Mouse (Mus musculus) heart, postnatal 0 days (tissue): ENCODE measurements around the gene Fam120b. TPM values are rescaled to one million over a fixed set of nuclear protein-coding genes. Genes with fewer than 3 reads are reported as not detected.
"Not testable (repeated sequence)": the region's sequence is repeated elsewhere in the genome, so short reads cannot be mapped to it uniquely, and the experiment has no call there.

ENCODE experiments used
- ATAC-seq: fragments of 200-750 bp; cut with Nextera tagmentation; 2 replicates; pipeline ENCODE4 v1.8.0; 2017; ENCODE audit warnings: low read depth, moderate number of reproducible peaks, moderate library complexity; ENCODE audit not compliant: insufficient read depth
- DNase-seq: peaks from one replicate; pipeline ENCODE4 v3.0.0-alpha.2; 2016; ENCODE audit warnings: low spot score
- H3K27ac ChIP-seq: fragments of 300-500 bp; sonication (generic); 2 replicates; pipeline ENCODE4 v1.5.1; 2014; ENCODE audit warnings: low read depth, mild to moderate bottlenecking
- H3K27me3 ChIP-seq: fragments of 300-500 bp; sonication (generic); 2 replicates; pipeline ENCODE4 v1.6.1; 2014; ENCODE audit warnings: low read length, mixed read lengths; ENCODE audit not compliant: control insufficient read depth, insufficient read depth
- H3K36me3 ChIP-seq: fragments of 300-500 bp; sonication (generic); replicated peaks from 2 replicates; pipeline ENCODE4 v1.6.1; 2014; ENCODE audit warnings: low read length, mixed read lengths; ENCODE audit not compliant: control insufficient read depth, insufficient read depth
- H3K4me1 ChIP-seq: fragments of 300-500 bp; sonication (generic); 2 replicates; pipeline ENCODE4 v1.6.1; 2014; ENCODE audit warnings: antibody characterized with exemption; ENCODE audit not compliant: control insufficient read depth, insufficient read depth
- H3K4me2 ChIP-seq: fragments of 300-500 bp; sonication (generic); 2 replicates; pipeline ENCODE4 v1.6.1; 2014; ENCODE audit warnings: low read depth, mild to moderate bottlenecking, low read length, moderate library complexity
- H3K4me3 ChIP-seq: fragments of 300-500 bp; sonication (generic); 2 replicates; pipeline ENCODE4 v1.5.1; 2014; ENCODE audit warnings: low read depth, low read length
- H3K9ac ChIP-seq: fragments of 300-500 bp; sonication (generic); replicated peaks from 2 replicates; pipeline ENCODE4 v1.6.1; 2014; ENCODE audit warnings: low read depth, low read length, mixed read lengths
- H3K9me3 ChIP-seq: fragments of 300-500 bp; sonication (generic); replicated peaks from 2 replicates; pipeline ENCODE4 v1.6.1; 2016; ENCODE audit warnings: low read length; ENCODE audit not compliant: control insufficient read depth
- CTCF ChIP-seq: IDR thresholded peaks from 2 replicates; pipeline ENCODE4 v1.5.1; 2016; ENCODE audit warnings: antibody characterized with exemption, control low read depth, low read depth
- EP300 ChIP-seq: IDR thresholded peaks from 2 replicates; pipeline ENCODE4 v1.6.1; 2016; ENCODE audit warnings: antibody characterized with exemption, low read depth
- WGBS: fragments of 180-500 bp; shearing (Covaris S2); extraction: QIAGEN DNeasy Blood & Tissue Kit; methylation state at CpG from one replicate; pipeline ENCODE4 v1.1.7; 2014; 5-methylcytosine and 5-hydroxymethylcytosine counted together
- polyA plus RNA-seq: library from polyadenylated mRNA; unstranded; fragments of >200 nt; fragmentation: Nextera tagmentation; extraction: Ambion mirVana; gene quantifications from 2 replicates; pipeline ENCODE4 v1.2.1, GENCODE M21; 2015
- total RNA-seq: library from RNA; depleted of rRNA; stranded (reverse); fragments of >200 nt; gene quantifications from 2 replicates; pipeline ENCODE4 v1.2.3, GENCODE M21; 2014; ENCODE audit warnings: low replicate concordance

Fam120b gene
- total and polyA plus RNA-seq, 2 experiments from 2014 or later: 10.5 to 10.9 TPM

DNA sequence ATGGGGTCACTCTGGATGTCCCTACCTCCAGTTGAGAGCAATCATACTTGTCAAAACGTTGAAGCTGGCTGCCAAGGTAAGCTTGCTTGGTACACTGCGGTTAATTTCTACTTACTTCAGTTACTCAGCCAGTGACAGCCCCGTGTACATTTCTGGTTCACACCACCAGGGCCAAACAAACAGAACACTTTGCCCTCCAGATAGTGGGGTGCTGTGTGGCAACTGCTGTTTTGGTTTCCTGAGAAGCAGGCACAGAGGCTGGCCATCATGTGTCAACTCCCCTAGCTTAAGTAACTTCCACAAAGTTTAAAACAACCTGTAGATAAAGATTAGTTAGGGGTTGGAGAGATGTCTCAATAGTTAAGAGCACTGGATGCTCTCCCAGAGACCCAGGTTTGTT is 38.7 kb downstream of the Fam120b start:
- Histone ChIP-seq H3K4me2 (no peak overlapping the region), H3K4me1 (no peaks in the 10 kb centered on the region), H3K4me3 (no peak overlapping the region), H3K27me3 (no peaks in the 10 kb centered on the region), H3K27ac (no peak overlapping the region), H3K9ac (no peak overlapping the region), H3K36me3 (peaks cover 26% of the 10 kb centered on the region), H3K9me3 (no peaks in the 10 kb centered on the region)
- DNase-seq: no peak
- ATAC-seq: no peak
- WGBS: 73% methylated on average over 3 of the region's 3 CpGs
- TF ChIP-seq EP300 (no peak), CTCF (no peak)

DNA sequence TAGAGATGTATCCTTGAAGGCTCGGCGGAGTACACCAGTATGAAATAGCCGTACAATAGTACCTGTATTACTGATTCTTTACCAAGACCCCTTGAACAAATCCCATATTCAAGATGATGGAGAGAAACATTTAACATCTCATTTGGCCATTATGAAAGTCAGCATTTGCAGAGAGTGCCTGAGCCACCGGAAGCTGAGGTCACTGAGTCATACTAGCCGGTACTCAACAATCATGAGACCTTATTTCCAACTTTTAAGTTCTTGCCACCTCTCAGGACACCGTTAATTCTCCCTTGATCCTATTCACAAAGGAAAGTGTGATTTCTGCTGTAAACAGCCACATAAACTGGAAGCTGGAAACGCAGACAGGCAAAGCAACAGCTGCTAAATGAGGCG is 44.1 kb downstream of the Fam120b start:
- Histone ChIP-seq H3K9ac (no peak overlapping the region), H3K27ac (no peak overlapping the region), H3K36me3 (no peaks in the 10 kb centered on the region), H3K9me3 (no peaks in the 10 kb centered on the region), H3K4me1 (peaks cover 7% of the 10 kb centered on the region; the same call in 1 of the 2 replicates), H3K27me3 (no peaks in the 10 kb centered on the region), H3K4me2 (0 out of 2 replicates have a peak overlapping the region, but pooled peaks have one; percentile 6), H3K4me3 (no peak overlapping the region)
- ATAC-seq: no peak
- TF ChIP-seq CTCF (no peak), EP300 (no peak)
- WGBS: 61% methylated on average over 8 of the region's 8 CpGs
- no peak for DNase-seq

DNA sequence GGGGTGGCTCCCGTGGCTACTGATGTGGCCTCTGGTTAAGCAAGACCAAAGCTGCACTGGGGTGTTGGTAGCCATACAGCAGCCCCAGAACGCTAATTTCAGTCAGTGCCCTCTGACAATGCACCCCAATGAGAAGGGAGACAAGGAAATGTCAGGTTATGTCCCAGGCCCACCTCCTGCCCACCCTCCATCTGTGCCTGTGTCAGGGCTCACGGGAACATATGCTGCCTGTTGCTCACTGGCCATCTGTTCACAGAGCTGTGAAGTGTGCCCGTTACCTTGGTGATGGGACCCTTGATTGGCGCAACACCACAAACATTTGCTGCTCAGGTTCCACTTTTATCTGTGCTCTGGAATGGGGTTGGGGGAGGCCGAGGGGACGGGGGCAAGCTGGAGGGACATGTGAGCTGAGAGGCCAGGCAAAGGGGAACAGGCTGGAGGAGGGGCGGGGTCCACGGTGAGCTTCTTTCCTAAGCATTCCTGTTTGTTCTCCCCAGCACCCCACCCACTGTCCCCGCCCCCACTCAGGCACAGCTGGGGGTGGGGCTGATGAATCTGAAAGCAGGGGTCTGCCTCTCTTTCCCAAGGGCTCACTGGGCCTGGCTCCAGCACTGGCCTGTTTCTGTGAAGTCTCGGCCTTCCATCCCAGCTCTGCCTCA is 44.6 kb downstream of the Fam120b start:
- no peak for TF ChIP-seq CTCF
- no peak for TF ChIP-seq EP300
- Histone ChIP-seq H3K27me3 (no peaks in the 10 kb centered on the region), H3K9ac (0 out of 2 replicates have a peak overlapping the region, but pooled peaks have one; percentile 18), H3K9me3 (no peaks in the 10 kb centered on the region), H3K4me1 (peaks cover 7% of the 10 kb centered on the region; the same call in 1 of the 2 replicates), H3K4me2 (peak overlapping the region; percentile 6; the same call in 1 of the 2 replicates), H3K4me3 (no peak overlapping the region), H3K27ac (no peak overlapping the region), H3K36me3 (no peaks in the 10 kb centered on the region)
- ATAC-seq (peak; percentile 41), DNase-seq (no peak)
- WGBS: 16% methylated on average over 11 of the region's 11 CpGs

DNA sequence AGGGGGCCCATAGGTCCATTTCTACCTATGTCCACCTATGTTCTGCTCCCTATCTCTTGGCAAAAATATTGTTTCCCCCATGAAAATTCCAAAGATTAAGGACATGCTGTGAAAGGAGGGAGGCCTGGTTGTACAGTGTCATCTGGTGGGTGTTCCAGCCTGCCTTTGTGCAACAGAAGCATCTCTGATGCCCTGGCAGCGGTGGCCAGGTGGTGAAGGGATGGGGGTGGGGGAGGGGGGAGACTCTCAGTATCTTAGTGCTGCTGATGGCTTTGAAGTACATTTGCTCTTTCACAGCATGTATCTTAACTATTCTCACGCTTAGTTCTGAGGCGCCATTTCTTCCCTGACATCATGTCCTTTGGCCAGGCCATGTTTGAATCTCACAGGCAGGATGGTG is 49.4 kb downstream of the Fam120b start:
- TF ChIP-seq CTCF (no peak), EP300 (no peak)
- Histone ChIP-seq H3K9me3 (no peaks in the 10 kb centered on the region), H3K4me2 (no peak overlapping the region), H3K36me3 (no peaks in the 10 kb centered on the region), H3K27me3 (no peaks in the 10 kb centered on the region), H3K4me3 (no peak overlapping the region), H3K4me1 (peaks cover 5% of the 10 kb centered on the region; the same call in 1 of the 2 replicates), H3K9ac (no peak overlapping the region), H3K27ac (no peak overlapping the region)
- ATAC-seq: no peak
- 60% methylated on average over 3 of the region's 3 CpGs for WGBS
- DNase-seq: no peak

DNA sequence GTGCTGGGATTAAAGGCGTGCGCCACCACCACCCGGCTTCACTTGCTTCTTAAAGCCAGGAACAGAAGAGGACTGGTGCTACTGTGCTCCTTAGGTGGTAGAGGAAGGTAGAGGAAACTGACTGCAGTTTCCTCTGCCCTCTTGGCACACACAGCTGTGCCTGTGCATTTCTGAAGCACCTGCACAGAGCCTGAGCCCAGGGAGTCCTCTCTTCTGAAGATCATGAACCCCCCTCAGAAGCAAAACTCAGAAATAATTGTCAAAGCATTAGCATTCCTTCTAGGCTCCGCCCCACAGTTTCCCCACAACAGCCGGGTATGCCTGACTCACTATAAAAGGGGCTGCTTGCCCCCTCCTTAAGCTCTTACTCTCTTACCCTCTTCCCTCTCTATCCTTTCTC is 51.8 kb downstream of the Fam120b start:
- Histone ChIP-seq H3K9me3 (no peaks in the 10 kb centered on the region), H3K27ac (no peak overlapping the region), H3K9ac (no peak overlapping the region), H3K4me3 (no peak overlapping the region), H3K4me2 (no peak overlapping the region), H3K36me3 (no peaks in the 10 kb centered on the region), H3K27me3 (no peaks in the 10 kb centered on the region), H3K4me1 (no peaks in the 10 kb centered on the region)
- DNase-seq (no peak), ATAC-seq (no peak)
- TF ChIP-seq EP300 (no peak), CTCF (no peak)
- WGBS: 74% methylated on average over 5 of the region's 5 CpGs

DNA sequence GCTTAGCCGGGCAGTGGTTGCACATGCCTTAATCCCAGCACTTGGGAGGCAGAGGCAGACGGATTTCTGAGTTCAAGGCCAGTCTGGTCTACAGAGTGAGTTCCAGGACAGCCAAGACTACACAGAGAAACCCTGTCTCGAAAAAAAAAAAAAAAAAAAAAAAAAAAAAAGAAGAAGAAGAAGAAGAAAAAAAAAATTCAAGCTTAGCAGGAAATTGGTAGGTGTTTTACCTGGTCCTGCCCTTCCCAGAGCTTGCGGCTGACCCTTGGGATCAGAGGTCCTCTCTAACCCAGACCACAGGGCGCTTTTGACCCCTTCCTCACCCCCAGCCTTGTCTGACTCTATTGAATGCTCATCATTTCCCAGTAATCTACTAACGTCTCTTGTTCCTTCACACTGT is 53.1 kb downstream of the Fam120b start:
- WGBS: 78% methylated on average over 5 of the region's 6 CpGs
- H3K27ac ChIP-seq, H3K4me2 ChIP-seq, H3K4me3 ChIP-seq, H3K9ac ChIP-seq, H3K4me1 ChIP-seq, ATAC-seq, H3K27me3 ChIP-seq, H3K9me3 ChIP-seq, DNase-seq, H3K36me3 ChIP-seq: not testable (repeated sequence)
